Mouse (Mus musculus) embryonic facial prominence, embryonic 15.5 days (tissue): Measurements from ENCODE around the gene Map3k4. TPM values are rescaled to one million over a fixed set of nuclear protein-coding genes. Genes with fewer than 3 reads are reported as not detected.
"Not testable (repeated sequence)": the region's sequence is repeated elsewhere in the genome, so short reads cannot be mapped to it uniquely, and the experiment has no call there.

Experiments used
- ATAC-seq: fragments of 200-750 bp; cut with Nextera tagmentation; 2 replicates; pipeline ENCODE4 v1.8.0; 2017; ENCODE audit warnings: low read depth, moderate TSS enrichment; ENCODE audit not compliant: insufficient number of reproducible peaks, low FRiP score, low TSS enrichment
- H3K27ac ChIP-seq: fragments of 300-500 bp; sonication (generic); replicated peaks from 2 replicates; pipeline ENCODE4 v1.5.1; 2015; ENCODE audit warnings: mild to moderate bottlenecking, inconsistent platforms
- H3K27me3 ChIP-seq: fragments of 300-500 bp; sonication (generic); 2 replicates; pipeline ENCODE4 v1.6.1; 2015; ENCODE audit warnings: inconsistent platforms
- H3K36me3 ChIP-seq: fragments of 300-500 bp; sonication (generic); 2 replicates; pipeline ENCODE4 v1.6.1; 2015; ENCODE audit warnings: mild to moderate bottlenecking, inconsistent platforms
- H3K4me1 ChIP-seq: fragments of 300-500 bp; sonication (generic); 2 replicates; pipeline ENCODE4 v1.6.1; 2015; ENCODE audit warnings: inconsistent platforms
- H3K4me2 ChIP-seq: fragments of 300-500 bp; sonication (generic); replicated peaks from 2 replicates; pipeline ENCODE4 v1.6.1; 2015; ENCODE audit warnings: mild to moderate bottlenecking, inconsistent platforms
- H3K4me3 ChIP-seq: fragments of 300-500 bp; sonication (generic); replicated peaks from 2 replicates; pipeline ENCODE4 v1.5.1; 2015; ENCODE audit warnings: mild to moderate bottlenecking, inconsistent platforms
- H3K9ac ChIP-seq: fragments of 300-500 bp; sonication (generic); 2 replicates; pipeline ENCODE4 v1.6.1; 2015; ENCODE audit warnings: inconsistent platforms
- H3K9me3 ChIP-seq: fragments of 300-500 bp; sonication (generic); replicated peaks from 2 replicates; pipeline ENCODE4 v1.6.1; 2016; ENCODE audit warnings: inconsistent platforms
- WGBS: fragments of 180-500 bp; shearing (Covaris S2); methylation state at CpG from one replicate; pipeline ENCODE4 v1.1.7; 2015; 5-methylcytosine and 5-hydroxymethylcytosine counted together
- polyA plus RNA-seq: library from polyadenylated mRNA; unstranded; fragments of >200 nt; fragmentation: Nextera tagmentation; extraction: Ambion mirVana; gene quantifications from 2 replicates; pipeline ENCODE4 v1.2.1, GENCODE M21; 2015

Gene Map3k4
- polyA plus RNA-seq, 1 experiment from 2014 or later: 42.1 TPM

GRCm38 (mm10) chr17:12249783-12250504 is 68.7 kb downstream of the Map3k4 start:
- H3K4me1 ChIP-seq: no peaks in the 10 kb centered on the region

GRCm38 (mm10) chr17:12240701-12241100 is 77.9 kb downstream of the Map3k4 start:
- 76% methylated on average over 3 of the region's 3 CpGs for WGBS
- no peak overlapping the region for H3K4me2 ChIP-seq
- H3K9ac ChIP-seq: no peak overlapping the region
- no peak overlapping the region for H3K4me3 ChIP-seq
- ATAC-seq: no peak
- H3K27me3 ChIP-seq: no peaks in the 10 kb centered on the region
- peaks cover 50% of the 10 kb centered on the region for H3K36me3 ChIP-seq
- H3K4me1 ChIP-seq: no peaks in the 10 kb centered on the region
- H3K9me3 ChIP-seq: no peaks in the 10 kb centered on the region
- no peak overlapping the region for H3K27ac ChIP-seq

More at GRCm38 (mm10) chr17:12249783-12250504, 68.7 kb downstream of the Map3k4 start:
- Histone ChIP-seq H3K27ac (no peak overlapping the region), H3K4me3 (no peak overlapping the region), H3K4me2 (no peak overlapping the region), H3K9me3 (no peaks in the 10 kb centered on the region), H3K9ac (no peak overlapping the region), H3K36me3 (peaks cover 76% of the 10 kb centered on the region), H3K27me3 (no peaks in the 10 kb centered on the region)
- ATAC-seq: no peak
- WGBS: 93% methylated on average over 19 of the region's 19 CpGs

- ATAC-seq: no peak
- H3K9me3 ChIP-seq: no peaks in the 10 kb centered on the region
- WGBS: 89% methylated on average over 6 of the region's 6 CpGs
- no peaks in the 10 kb centered on the region for H3K27me3 ChIP-seq
- no peaks in the 10 kb centered on the region for H3K4me1 ChIP-seq
- no peak overlapping the region for H3K9ac ChIP-seq
- peaks cover 83% of the 10 kb centered on the region for H3K36me3 ChIP-seq
- H3K4me2 ChIP-seq: no peak overlapping the region
- H3K4me3 ChIP-seq: no peak overlapping the region
- H3K27ac ChIP-seq: no peak overlapping the region
Observed at GRCm38 (mm10) chr17:12232724-12233123, 85.9 kb downstream of the Map3k4 start.

GRCm38 (mm10) chr17:12231087-12231486 is 87.5 kb downstream of the Map3k4 start:
- Histone ChIP-seq H3K4me3 (no peak overlapping the region), H3K36me3 (peaks cover 76% of the 10 kb centered on the region), H3K27ac (no peak overlapping the region), H3K27me3 (no peaks in the 10 kb centered on the region), H3K4me1 (0 out of 2 replicates have a peak, but pooled peaks cover 5% of the 10 kb centered on the region), H3K9ac (no peak overlapping the region), H3K9me3 (no peaks in the 10 kb centered on the region), H3K4me2 (no peak overlapping the region)
- ATAC-seq: no peak
- 82% methylated on average over 7 of the region's 7 CpGs for WGBS

- no peak overlapping the region for H3K27ac ChIP-seq
- WGBS: 73% methylated on average over 6 of the region's 6 CpGs
- ATAC-seq: no peak
Observed at GRCm38 (mm10) chr17:12230167-12230566, 88.4 kb downstream of the Map3k4 start.

GRCm38 (mm10) chr17:12229756-12230155 is 88.8 kb downstream of the Map3k4 start:
- Histone ChIP-seq H3K4me3 (no peak overlapping the region), H3K27me3 (no peaks in the 10 kb centered on the region), H3K9me3 (no peaks in the 10 kb centered on the region), H3K4me1 (0 out of 2 replicates have a peak, but pooled peaks cover 5% of the 10 kb centered on the region), H3K9ac (no peak overlapping the region), H3K36me3 (peaks cover 63% of the 10 kb centered on the region), H3K27ac (no peak overlapping the region), H3K4me2 (no peak overlapping the region)
- no peak for ATAC-seq
- WGBS: 88% methylated on average over 9 of the region's 9 CpGs

More at GRCm38 (mm10) chr17:12230167-12230566, 88.4 kb downstream of the Map3k4 start:
- Histone ChIP-seq H3K9me3 (no peaks in the 10 kb centered on the region), H3K4me2 (no peak overlapping the region), H3K27me3 (no peaks in the 10 kb centered on the region), H3K4me3 (no peak overlapping the region), H3K36me3 (peaks cover 67% of the 10 kb centered on the region), H3K9ac (no peak overlapping the region), H3K4me1 (0 out of 2 replicates have a peak, but pooled peaks cover 5% of the 10 kb centered on the region)

GRCm38 (mm10) chr17:12228471-12228870 is 90.1 kb downstream of the Map3k4 start:
- Histone ChIP-seq H3K9me3 (no peaks in the 10 kb centered on the region), H3K36me3 (peaks cover 54% of the 10 kb centered on the region), H3K4me3 (no peak overlapping the region), H3K4me2 (no peak overlapping the region), H3K27ac (no peak overlapping the region), H3K27me3 (no peaks in the 10 kb centered on the region), H3K4me1 (0 out of 2 replicates have a peak, but pooled peaks cover 5% of the 10 kb centered on the region), H3K9ac (no peak overlapping the region)
- ATAC-seq: no peak
- WGBS: 89% methylated on average over 7 of the region's 7 CpGs

- Histone ChIP-seq H3K36me3 (peaks cover 52% of the 10 kb centered on the region), H3K4me2 (no peak overlapping the region), H3K27me3 (no peaks in the 10 kb centered on the region), H3K27ac (no peak overlapping the region), H3K9me3 (no peaks in the 10 kb centered on the region), H3K4me1 (0 out of 2 replicates have a peak, but pooled peaks cover 5% of the 10 kb centered on the region), H3K4me3 (no peak overlapping the region), H3K9ac (no peak overlapping the region)
- 83% methylated on average over 10 of the region's 10 CpGs for WGBS
- no peak for ATAC-seq
Observed at GRCm38 (mm10) chr17:12228001-12228400, 90.6 kb downstream of the Map3k4 start.

GRCm38 (mm10) chr17:12226551-12226950 is 92.0 kb downstream of the Map3k4 start:
- no peak for ATAC-seq
- Histone ChIP-seq H3K4me1 (0 out of 2 replicates have a peak, but pooled peaks cover 5% of the 10 kb centered on the region), H3K36me3 (peaks cover 45% of the 10 kb centered on the region), H3K27ac (no peak overlapping the region), H3K4me3 (no peak overlapping the region), H3K9me3 (no peaks in the 10 kb centered on the region), H3K27me3 (no peaks in the 10 kb centered on the region), H3K9ac (no peak overlapping the region), H3K4me2 (no peak overlapping the region)
- 22% methylated on average over 12 of the region's 12 CpGs for WGBS

GRCm38 (mm10) chr17:12225227-12225626 is 93.4 kb downstream of the Map3k4 start:
- ATAC-seq: no peak
- Histone ChIP-seq H3K36me3 (peaks cover 37% of the 10 kb centered on the region), H3K27ac (no peak overlapping the region), H3K4me3 (no peak overlapping the region), H3K9ac (no peak overlapping the region), H3K9me3 (no peaks in the 10 kb centered on the region), H3K4me1 (0 out of 2 replicates have a peak, but pooled peaks cover 5% of the 10 kb centered on the region), H3K4me2 (no peak overlapping the region), H3K27me3 (no peaks in the 10 kb centered on the region)
- 48% methylated on average over 1 of the region's 1 CpGs for WGBS

- not testable (repeated sequence) for H3K9me3 ChIP-seq, ATAC-seq, H3K9ac ChIP-seq, H3K4me1 ChIP-seq, H3K4me3 ChIP-seq, H3K27ac ChIP-seq, H3K27me3 ChIP-seq, H3K4me2 ChIP-seq
- peaks cover 37% of the 10 kb centered on the region for H3K36me3 ChIP-seq
- WGBS: 79% methylated on average over 7 of the region's 7 CpGs
Observed at GRCm38 (mm10) chr17:12224551-12224950, 94.0 kb downstream of the Map3k4 start.

GRCm38 (mm10) chr17:12224145-12224544 is 94.5 kb downstream of the Map3k4 start:
- H3K27me3 ChIP-seq: no peaks in the 10 kb centered on the region
- H3K9ac ChIP-seq: no peak overlapping the region
- 78% methylated on average over 9 of the region's 9 CpGs for WGBS
- no peak overlapping the region for H3K4me2 ChIP-seq
- H3K27ac ChIP-seq: no peak overlapping the region
- ATAC-seq: no peak
- no peaks in the 10 kb centered on the region for H3K9me3 ChIP-seq
- no peak overlapping the region for H3K4me3 ChIP-seq
- H3K4me1 ChIP-seq: 0 out of 2 replicates have a peak, but pooled peaks cover 5% of the 10 kb centered on the region
- peaks cover 37% of the 10 kb centered on the region for H3K36me3 ChIP-seq
